Mouse (Mus musculus): ENCODE data around the gene Clec4b2. TPM values are rescaled to one million over a fixed set of nuclear protein-coding genes. Genes with fewer than 3 reads are reported as not detected.
"Not testable (repeated sequence)": the region's sequence is repeated elsewhere in the genome, so short reads cannot be mapped to it uniquely, and the experiment has no call there.

Gene Clec4b2
- polyA plus RNA-seq, 1 experiment from 2014 or later: not detected

- no peaks in the 10 kb centered on the region for H3K27me3 ChIP-seq (replicated peaks)
- H3K4me1 ChIP-seq: no peaks in the 10 kb centered on the region
- no peaks in the 10 kb centered on the region for H3K9me3 ChIP-seq (replicated peaks)
- no peak for ATAC-seq (ENCODE audit: low FRiP score)
- no peak within 1 kb of the TSS for H3K9ac ChIP-seq (replicated peaks)
- H3K27ac ChIP-seq (replicated peaks): no peak within 1 kb of the TSS
- no peak within 1 kb of the TSS for H3K4me2 ChIP-seq
- H3K4me3 ChIP-seq (replicated peaks): no peak within 1 kb of the TSS
- 83% methylated on average over 3 of the region's 3 CpGs for WGBS
- no peaks in the 10 kb centered on the region for H3K36me3 ChIP-seq
These were observed 57.0 kb downstream of the Clec4b2 start, which contains the start of gene Clec4n for GRCm38 (mm10) chr6:123229644-123230043. Clec4n (plus strand) TSS chr6:123229843.

- H3K36me3 ChIP-seq: no peaks in the 10 kb centered on the region
- 77% methylated on average over 2 of the region's 2 CpGs for WGBS
- H3K9ac ChIP-seq (replicated peaks): no peak overlapping the region
These were observed 58.5 kb downstream of the Clec4b2 start for GRCm38 (mm10) chr6:123231149-123231548.

GRCm38 (mm10) chr6:123237582-123237981 lies 64.9 kb downstream of the Clec4b2 start:
- Histone ChIP-seq H3K36me3 (no peaks in the 10 kb centered on the region), H3K9me3 (replicated peaks) (0 out of 2 replicates have a peak, but pooled peaks cover 4% of the 10 kb centered on the region), H3K4me2 (no peak overlapping the region), H3K27ac (replicated peaks) (no peak overlapping the region), H3K9ac (replicated peaks) (no peak overlapping the region), H3K4me3 (replicated peaks) (no peak overlapping the region), H3K4me1 (no peaks in the 10 kb centered on the region), H3K27me3 (replicated peaks) (no peaks in the 10 kb centered on the region)
- ATAC-seq (ENCODE audit: low FRiP score): no peak

More at GRCm38 (mm10) chr6:123231149-123231548, 58.5 kb downstream of the Clec4b2 start:
- no peaks in the 10 kb centered on the region for H3K9me3 ChIP-seq (replicated peaks)
- H3K4me3 ChIP-seq (replicated peaks): no peak overlapping the region
- H3K27me3 ChIP-seq (replicated peaks): no peaks in the 10 kb centered on the region
- H3K4me1 ChIP-seq: no peaks in the 10 kb centered on the region
- H3K4me2 ChIP-seq: no peak overlapping the region
- no peak overlapping the region for H3K27ac ChIP-seq (replicated peaks)
- ATAC-seq (ENCODE audit: low FRiP score): no peak

- Histone ChIP-seq H3K4me1 (no peaks in the 10 kb centered on the region), H3K9me3 (replicated peaks) (no peaks in the 10 kb centered on the region), H3K9ac (replicated peaks) (no peak overlapping the region), H3K4me2 (no peak overlapping the region), H3K36me3 (no peaks in the 10 kb centered on the region), H3K4me3 (replicated peaks) (no peak overlapping the region), H3K27me3 (replicated peaks) (no peaks in the 10 kb centered on the region), H3K27ac (replicated peaks) (no peak overlapping the region)
- ATAC-seq (ENCODE audit: low FRiP score): no peak
- 89% methylated on average over 5 of the region's 5 CpGs for WGBS
These were observed 71.5 kb downstream of the Clec4b2 start for GRCm38 (mm10) chr6:123244201-123244600.

GRCm38 (mm10) chr6:123248862-123249261 lies 76.2 kb downstream of the Clec4b2 start:
- H3K4me3 ChIP-seq (replicated peaks); H3K27me3 ChIP-seq (replicated peaks); H3K4me2 ChIP-seq; H3K9ac ChIP-seq (replicated peaks); H3K4me1 ChIP-seq; H3K9me3 ChIP-seq (replicated peaks); H3K27ac ChIP-seq (replicated peaks); ATAC-seq (ENCODE audit: low FRiP score); H3K36me3 ChIP-seq: not testable (repeated sequence)
- 84% methylated on average over 2 of the region's 2 CpGs for WGBS

GRCm38 (mm10) chr6:123252735-123253134 lies 80.0 kb downstream of the Clec4b2 start:
- Histone ChIP-seq H3K27ac (replicated peaks) (no peak overlapping the region), H3K27me3 (replicated peaks) (no peaks in the 10 kb centered on the region), H3K9ac (replicated peaks) (no peak overlapping the region), H3K4me1 (no peaks in the 10 kb centered on the region), H3K4me2 (no peak overlapping the region), H3K36me3 (no peaks in the 10 kb centered on the region), H3K4me3 (replicated peaks) (no peak overlapping the region), H3K9me3 (replicated peaks) (no peaks in the 10 kb centered on the region)
- ATAC-seq (ENCODE audit: low FRiP score): no peak

Other genes starting within 250 kb of the Clec4b2 start
- gene Clec4a3, start 220.4 kb upstream of the Clec4b2 start, polyA plus RNA-seq (2015; fragmentation: Nextera tagmentation; extraction: Ambion mirVana): 0.95 and 2.6 TPM in 2 replicates
- not detected in 2 replicates for gene Clec4a4, start 182.5 kb upstream of the Clec4b2 start, polyA plus RNA-seq (2015; fragmentation: Nextera tagmentation; extraction: Ambion mirVana)
- not detected in 2 replicates for gene Clec4b1, start 122.9 kb upstream of the Clec4b2 start, polyA plus RNA-seq (2015; fragmentation: Nextera tagmentation; extraction: Ambion mirVana)
- gene Clec4a2, start 66.5 kb upstream of the Clec4b2 start, polyA plus RNA-seq (2015; fragmentation: Nextera tagmentation; extraction: Ambion mirVana): 1.7 and 2.0 TPM in 2 replicates
- gene Clec4n, start 57.0 kb downstream of the Clec4b2 start, polyA plus RNA-seq (2015; fragmentation: Nextera tagmentation; extraction: Ambion mirVana): 0.73 and 1.9 TPM in 2 replicates
- 0.18 TPM in 1 of 2 replicates, not detected in the other for gene Clec4d, start 89.2 kb downstream of the Clec4b2 start, polyA plus RNA-seq (2015; fragmentation: Nextera tagmentation; extraction: Ambion mirVana)
- 0.31 TPM in 1 of 2 replicates, not detected in the other for gene Clec4e, start 117.0 kb downstream of the Clec4b2 start, polyA plus RNA-seq (2015; fragmentation: Nextera tagmentation; extraction: Ambion mirVana)
- gene Vmn2r19, start 135.4 kb downstream of the Clec4b2 start, polyA plus RNA-seq (2015; fragmentation: Nextera tagmentation; extraction: Ambion mirVana): not detected in 2 replicates
- gene Vmn2r20, start 245.2 kb downstream of the Clec4b2 start, polyA plus RNA-seq (2015; fragmentation: Nextera tagmentation; extraction: Ambion mirVana): not detected in 2 replicates